Mouse (Mus musculus) midbrain, embryonic 13.5 days (tissue): ENCODE measurements at regions not wholly inside any gene's neighbourhood (a gene's known extent, or its start where the extent isn't known, plus 50 kb on each side); places are given as distances from the start of the nearest gene placed in this dataset.
A peak's percentile ranks its signal among the peaks of the same experiment; 100 is the strongest.

ENCODE experiments used
- ATAC-seq: fragments of 200-750 bp; cut with Nextera tagmentation; 2 replicates; pipeline ENCODE4 v1.8.0; 2017; ENCODE audit warnings: mild to moderate bottlenecking, moderate TSS enrichment, moderate library complexity
- H3K27ac ChIP-seq: fragments of 300-500 bp; sonication (generic); 2 replicates; pipeline ENCODE4 v1.5.1; 2015; ENCODE audit warnings: inconsistent platforms, mild to moderate bottlenecking, moderate library complexity
- H3K27me3 ChIP-seq: fragments of 300-500 bp; sonication (generic); 2 replicates; pipeline ENCODE4 v1.6.1; 2015; ENCODE audit warnings: mild to moderate bottlenecking, inconsistent platforms
- H3K36me3 ChIP-seq: fragments of 300-500 bp; sonication (generic); 2 replicates; pipeline ENCODE4 v1.6.1; 2015; ENCODE audit warnings: mild to moderate bottlenecking, inconsistent platforms
- H3K4me1 ChIP-seq: fragments of 300-500 bp; sonication (generic); replicated peaks from 2 replicates; pipeline ENCODE4 v1.6.1; 2015; ENCODE audit warnings: inconsistent platforms
- H3K4me2 ChIP-seq: fragments of 300-500 bp; sonication (generic); replicated peaks from 2 replicates; pipeline ENCODE4 v1.6.1; 2015; ENCODE audit warnings: moderate library complexity, mild to moderate bottlenecking, inconsistent platforms
- H3K4me3 ChIP-seq: fragments of 300-500 bp; sonication (generic); replicated peaks from 2 replicates; pipeline ENCODE4 v1.5.1; 2015; ENCODE audit warnings: mild to moderate bottlenecking, inconsistent platforms
- H3K9ac ChIP-seq: fragments of 300-500 bp; sonication (generic); replicated peaks from 2 replicates; pipeline ENCODE4 v1.6.1; 2015; ENCODE audit warnings: mild to moderate bottlenecking, inconsistent platforms
- H3K9me3 ChIP-seq: fragments of 300-500 bp; sonication (generic); 2 replicates; pipeline ENCODE4 v1.6.1; 2016; ENCODE audit warnings: mild to moderate bottlenecking, inconsistent platforms
- WGBS: fragments of 180-500 bp; shearing (Covaris S2); methylation state at CpG from one replicate; pipeline ENCODE4 v1.1.7; 2015; 5-methylcytosine and 5-hydroxymethylcytosine counted together

DNA sequence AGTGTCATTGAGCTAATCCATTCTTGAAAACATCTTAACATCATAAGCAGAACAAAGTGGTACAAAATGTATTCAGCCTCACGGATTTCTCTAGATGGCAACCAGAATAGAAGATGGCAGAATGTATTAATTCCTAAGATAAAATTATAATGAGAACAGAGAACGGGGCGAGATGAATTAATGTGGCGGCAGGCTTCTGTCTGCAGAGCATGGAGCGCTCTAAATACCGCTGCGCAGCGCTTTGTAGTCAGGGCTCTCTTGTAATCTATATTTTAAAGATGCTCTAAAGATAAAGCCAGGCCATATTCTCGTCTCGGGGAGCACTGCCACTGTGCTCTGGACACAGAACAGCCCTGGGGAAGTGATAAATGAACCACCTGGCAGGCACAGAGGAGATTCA, 315.2 kb upstream of the Kif2a start:
- peak overlapping the region; percentile 33 for H3K4me2 ChIP-seq
- H3K4me1 ChIP-seq = peaks cover 24% of the 10 kb centered on the region
- no peaks in the 10 kb centered on the region for H3K27me3 ChIP-seq
- H3K27ac ChIP-seq = peak overlapping the region; percentile 54
- H3K4me3 ChIP-seq = 0 out of 2 replicates have a peak overlapping the region, but pooled peaks have one; percentile 0
- 34% methylated on average over 10 of the region's 10 CpGs for WGBS
- peak; percentile 62; the same call in 1 of the 2 replicates for ATAC-seq
- no peaks in the 10 kb centered on the region for H3K36me3 ChIP-seq
- no peaks in the 10 kb centered on the region for H3K9me3 ChIP-seq
- no peak overlapping the region for H3K9ac ChIP-seq

DNA sequence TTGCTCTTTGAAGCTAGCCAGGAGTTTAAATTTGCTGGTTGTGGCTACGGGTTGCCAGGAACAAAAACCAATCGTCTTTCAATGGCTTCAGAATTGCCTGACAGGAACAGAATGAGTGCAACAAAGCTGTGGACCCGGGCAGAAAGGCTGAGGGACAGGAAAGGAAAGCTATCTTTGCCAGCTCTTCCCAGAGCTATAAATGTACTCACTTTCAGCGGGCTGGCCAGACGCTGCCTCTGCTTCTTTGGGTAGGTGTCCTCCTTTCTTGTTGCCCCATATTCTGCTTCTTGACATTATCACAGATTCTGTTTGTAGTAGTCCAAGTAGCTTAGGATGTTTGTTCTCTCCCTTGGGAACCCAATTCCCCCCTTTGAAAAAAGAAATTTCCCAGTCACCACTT, 307.4 kb upstream of the Kif2a start:
- Histone ChIP-seq H3K27ac (no peak overlapping the region), H3K4me1 (no peaks in the 10 kb centered on the region), H3K4me2 (no peak overlapping the region), H3K9ac (no peak overlapping the region), H3K27me3 (no peaks in the 10 kb centered on the region), H3K4me3 (no peak overlapping the region), H3K36me3 (no peaks in the 10 kb centered on the region), H3K9me3 (no peaks in the 10 kb centered on the region)
- no peak for ATAC-seq
- WGBS = 74% methylated on average over 5 of the region's 5 CpGs

- H3K36me3 ChIP-seq = no peaks in the 10 kb centered on the region
- H3K4me2 ChIP-seq = no peak overlapping the region
- no peaks in the 10 kb centered on the region for H3K4me1 ChIP-seq
- H3K4me3 ChIP-seq = no peak overlapping the region
- ATAC-seq = no peak
- no peak overlapping the region for H3K9ac ChIP-seq
- WGBS = 65% methylated on average over 3 of the region's 3 CpGs
- H3K9me3 ChIP-seq = no peaks in the 10 kb centered on the region
- no peak overlapping the region for H3K27ac ChIP-seq
- H3K27me3 ChIP-seq = no peaks in the 10 kb centered on the region
Measured at GRCm38 (mm10) chr13:107325707-107326495, 304.0 kb upstream of the Kif2a start.

DNA sequence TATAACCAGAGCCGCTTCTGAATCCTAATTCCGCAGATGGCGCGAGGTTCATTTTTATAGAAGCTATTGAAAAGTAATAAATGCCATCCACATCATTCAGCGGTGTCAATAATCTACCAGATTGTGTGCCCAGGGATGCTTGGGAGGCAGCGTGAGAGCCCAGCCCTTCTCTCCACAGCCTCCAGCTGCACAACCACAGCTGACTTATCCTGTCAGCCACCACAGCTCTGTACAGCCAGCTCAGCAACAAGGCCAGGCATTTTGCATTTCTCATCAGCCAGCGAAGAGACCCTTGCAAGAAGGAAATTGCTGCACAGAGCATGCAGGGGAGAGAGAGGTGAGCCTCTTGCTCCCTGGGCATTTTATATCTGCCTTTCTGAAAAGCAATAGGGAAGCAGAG, 292.8 kb upstream of the Kif2a start:
- no peak overlapping the region for H3K4me3 ChIP-seq
- ATAC-seq = peak; percentile 34; the same call in 1 of the 2 replicates
- no peaks in the 10 kb centered on the region for H3K27me3 ChIP-seq
- no peaks in the 10 kb centered on the region for H3K4me1 ChIP-seq
- H3K9ac ChIP-seq = no peak overlapping the region
- no peaks in the 10 kb centered on the region for H3K36me3 ChIP-seq
- H3K9me3 ChIP-seq = no peaks in the 10 kb centered on the region
- H3K4me2 ChIP-seq = no peak overlapping the region
- WGBS = 88% methylated on average over 7 of the region's 7 CpGs
- no peak overlapping the region for H3K27ac ChIP-seq

DNA sequence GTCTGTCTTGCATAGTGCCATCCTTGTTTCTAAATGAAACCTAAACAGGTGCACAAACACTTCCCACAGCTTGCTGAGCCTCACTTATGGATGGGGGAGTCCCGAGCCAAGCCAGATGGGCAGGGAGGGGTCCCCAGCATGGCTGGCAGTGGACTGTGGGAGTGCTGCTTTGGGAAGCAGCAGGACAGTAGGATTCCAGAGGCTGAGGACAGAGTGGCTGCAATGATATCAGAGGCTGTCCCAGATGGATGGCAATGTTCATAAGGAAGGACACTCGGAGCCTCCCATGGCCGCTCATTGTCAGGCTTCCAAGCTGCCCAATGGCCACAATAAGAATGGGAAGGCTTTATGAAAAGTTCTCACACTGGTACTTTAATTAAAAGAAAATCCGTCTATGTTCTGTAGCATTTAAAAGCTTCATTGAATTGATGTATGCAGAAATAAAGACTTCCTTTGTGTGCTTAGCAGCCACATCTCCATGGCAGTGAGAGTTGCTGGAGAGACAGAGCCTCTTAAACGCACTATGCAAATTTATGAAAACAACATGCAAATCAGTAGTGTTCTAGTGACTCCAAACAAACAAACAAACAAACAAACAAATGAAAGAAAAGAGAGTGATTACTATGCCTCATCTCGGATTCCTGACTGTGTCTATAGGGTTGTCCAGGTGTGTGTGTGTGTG, 287.2 kb upstream of the Kif2a start:
- H3K27ac ChIP-seq = no peak overlapping the region
- H3K36me3 ChIP-seq = no peaks in the 10 kb centered on the region
- no peaks in the 10 kb centered on the region for H3K27me3 ChIP-seq
- no peaks in the 10 kb centered on the region for H3K9me3 ChIP-seq
- WGBS = 62% methylated on average over 6 of the region's 6 CpGs
- H3K4me1 ChIP-seq = no peaks in the 10 kb centered on the region
- no peak overlapping the region for H3K9ac ChIP-seq
- no peak for ATAC-seq
- H3K4me3 ChIP-seq = no peak overlapping the region
- H3K4me2 ChIP-seq = no peak overlapping the region

GRCm38 (mm10) chr13:107308404-107308803, 286.5 kb upstream of the Kif2a start:
- Histone ChIP-seq H3K4me3 (no peak overlapping the region), H3K9me3 (no peaks in the 10 kb centered on the region), H3K36me3 (no peaks in the 10 kb centered on the region), H3K4me2 (no peak overlapping the region), H3K27me3 (no peaks in the 10 kb centered on the region), H3K9ac (no peak overlapping the region), H3K4me1 (no peaks in the 10 kb centered on the region), H3K27ac (no peak overlapping the region)
- ATAC-seq = no peak
- 88% methylated on average over 2 of the region's 2 CpGs for WGBS

DNA sequence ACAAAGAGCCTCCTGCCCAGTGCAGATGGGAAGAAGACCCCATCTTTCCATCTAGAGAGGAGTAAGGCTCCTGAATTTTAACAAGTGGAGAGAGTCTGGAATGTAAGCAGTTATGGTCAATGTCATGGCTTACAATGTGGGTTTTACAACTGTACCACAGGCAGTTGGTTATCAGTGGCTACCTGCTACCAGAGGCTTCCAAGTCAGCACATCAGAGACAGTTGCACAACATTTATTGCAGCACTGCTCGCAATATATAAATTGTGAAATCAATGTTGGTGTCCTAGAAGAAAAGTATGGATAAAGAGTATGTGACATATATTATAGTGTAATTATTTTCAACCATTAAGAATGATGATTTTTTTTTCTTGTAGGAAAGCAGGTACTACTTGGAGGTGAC, 285.0 kb upstream of the Kif2a start:
- H3K36me3 ChIP-seq = no peaks in the 10 kb centered on the region
- ATAC-seq = no peak
- no peaks in the 10 kb centered on the region for H3K27me3 ChIP-seq
- H3K4me1 ChIP-seq = no peaks in the 10 kb centered on the region
- no peaks in the 10 kb centered on the region for H3K9me3 ChIP-seq
- no peak overlapping the region for H3K4me2 ChIP-seq
- H3K27ac ChIP-seq = no peak overlapping the region
- H3K9ac ChIP-seq = no peak overlapping the region
- H3K4me3 ChIP-seq = no peak overlapping the region
- 91% methylated on average over 1 of the region's 1 CpGs for WGBS

DNA sequence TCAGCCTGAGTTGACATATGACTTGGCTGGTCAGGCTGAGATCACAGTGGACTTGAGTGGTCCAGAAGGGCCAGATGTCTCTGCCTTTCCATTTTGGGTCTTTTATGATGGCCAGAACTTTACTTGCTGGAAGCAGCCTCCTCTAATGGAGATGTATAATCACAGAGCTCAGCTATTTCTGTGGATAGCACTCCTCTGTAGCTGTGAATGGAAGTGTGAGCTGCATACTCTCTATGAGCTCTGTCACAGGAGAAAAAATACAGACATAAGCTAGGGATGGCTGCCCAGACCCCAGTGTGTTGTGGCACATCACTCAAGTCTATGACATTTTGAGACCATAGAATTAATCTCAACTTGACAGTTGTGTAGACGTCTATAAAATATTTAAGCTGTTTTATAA, 284.3 kb upstream of the Kif2a start:
- H3K36me3 ChIP-seq = no peaks in the 10 kb centered on the region
- no peaks in the 10 kb centered on the region for H3K4me1 ChIP-seq
- no peak overlapping the region for H3K27ac ChIP-seq
- no peak overlapping the region for H3K4me2 ChIP-seq
- no peak overlapping the region for H3K4me3 ChIP-seq
- H3K27me3 ChIP-seq = no peaks in the 10 kb centered on the region
- H3K9ac ChIP-seq = no peak overlapping the region
- 95% methylated on average over 1 of the region's 1 CpGs for WGBS
- no peak for ATAC-seq
- no peaks in the 10 kb centered on the region for H3K9me3 ChIP-seq

DNA sequence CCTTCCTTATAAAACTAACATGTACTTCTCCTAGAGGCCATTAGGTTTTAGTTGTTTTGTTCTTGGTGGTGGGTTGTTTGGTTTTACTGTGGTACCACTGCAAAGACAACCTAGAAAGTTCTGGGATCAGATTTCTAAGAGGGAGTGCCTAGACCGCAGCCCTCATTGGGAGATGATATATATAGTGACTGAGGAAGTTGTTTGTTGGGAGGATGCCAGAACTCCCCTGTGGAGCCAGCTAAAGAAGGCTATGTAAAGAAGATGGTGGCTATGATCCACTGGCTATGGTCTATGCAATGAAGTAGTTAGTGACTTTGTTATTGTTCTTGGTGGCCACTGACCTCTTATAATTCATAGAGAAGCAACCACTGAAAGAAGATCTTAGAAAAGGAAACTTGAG, 283.8 kb upstream of the Kif2a start:
- no peaks in the 10 kb centered on the region for H3K4me1 ChIP-seq
- 97% methylated on average over 1 of the region's 1 CpGs for WGBS
- H3K36me3 ChIP-seq = no peaks in the 10 kb centered on the region
- no peaks in the 10 kb centered on the region for H3K27me3 ChIP-seq
- no peak overlapping the region for H3K4me3 ChIP-seq
- ATAC-seq = no peak
- H3K9ac ChIP-seq = no peak overlapping the region
- no peak overlapping the region for H3K27ac ChIP-seq
- no peaks in the 10 kb centered on the region for H3K9me3 ChIP-seq
- no peak overlapping the region for H3K4me2 ChIP-seq

DNA sequence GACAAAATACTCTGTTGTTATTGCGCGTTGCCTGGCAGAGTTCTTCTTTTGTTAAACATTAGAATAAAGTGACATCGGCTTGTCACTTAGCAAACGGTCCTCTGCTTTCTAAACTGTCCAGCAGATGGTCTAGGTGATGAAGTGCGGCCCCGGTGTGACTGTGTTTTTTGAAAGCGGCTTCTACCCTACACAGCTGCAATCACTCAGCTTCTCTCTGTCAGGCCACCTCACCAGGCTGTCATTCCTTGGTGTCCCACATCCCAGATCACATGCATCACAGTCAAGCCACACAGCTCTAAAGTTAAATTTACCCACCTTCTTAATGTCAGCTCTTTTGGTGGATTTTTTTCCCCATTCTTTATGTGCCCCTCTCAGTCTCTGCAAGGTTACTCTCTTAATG, 282.0 kb upstream of the Kif2a start:
- WGBS = 82% methylated on average over 7 of the region's 7 CpGs
- Histone ChIP-seq H3K9me3 (no peaks in the 10 kb centered on the region), H3K4me3 (no peak overlapping the region), H3K36me3 (no peaks in the 10 kb centered on the region), H3K27ac (no peak overlapping the region), H3K27me3 (no peaks in the 10 kb centered on the region), H3K4me2 (no peak overlapping the region), H3K9ac (no peak overlapping the region), H3K4me1 (no peaks in the 10 kb centered on the region)
- no peak for ATAC-seq

GRCm38 (mm10) chr13:107303322-107303721, 281.4 kb upstream of the Kif2a start:
- Histone ChIP-seq H3K27ac (no peak overlapping the region), H3K4me2 (no peak overlapping the region), H3K9me3 (no peaks in the 10 kb centered on the region), H3K36me3 (no peaks in the 10 kb centered on the region), H3K4me3 (no peak overlapping the region), H3K4me1 (no peaks in the 10 kb centered on the region), H3K9ac (no peak overlapping the region), H3K27me3 (no peaks in the 10 kb centered on the region)
- WGBS = 68% methylated on average over 5 of the region's 5 CpGs
- no peak for ATAC-seq

DNA sequence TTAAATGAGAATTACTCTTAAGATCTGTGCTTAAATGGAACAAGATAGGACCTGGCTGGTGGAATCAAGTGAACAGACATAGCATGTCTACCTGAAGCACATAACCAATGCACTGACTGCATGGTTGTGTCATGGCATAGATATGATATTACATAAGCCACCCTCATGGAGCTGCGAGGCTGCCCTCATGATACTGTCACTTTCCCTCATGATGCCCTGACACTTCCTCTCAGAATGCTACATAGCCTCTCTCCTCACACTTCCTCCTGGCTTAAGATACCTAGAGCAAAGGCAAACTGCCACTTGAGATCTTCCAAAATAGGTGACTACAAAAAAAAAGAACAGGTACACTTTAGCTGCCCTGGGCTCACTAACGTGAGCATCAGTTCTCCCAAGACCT, 278.9 kb upstream of the Kif2a start:
- Histone ChIP-seq H3K9me3 (no peaks in the 10 kb centered on the region), H3K9ac (no peak overlapping the region), H3K4me3 (no peak overlapping the region), H3K36me3 (no peaks in the 10 kb centered on the region), H3K4me2 (no peak overlapping the region), H3K4me1 (no peaks in the 10 kb centered on the region), H3K27me3 (no peaks in the 10 kb centered on the region), H3K27ac (no peak overlapping the region)
- WGBS = 91% methylated on average over 2 of the region's 2 CpGs
- ATAC-seq = no peak
